Mouse (Mus musculus) layer of hippocampus, adult 11-12 months (tissue): Measurements from ENCODE around the gene Gm5798.
"Not testable (repeated sequence)": the region's sequence is repeated elsewhere in the genome, so short reads cannot be mapped to it uniquely, and the experiment has no call there.

ENCODE experiments used
- DNase-seq: peaks from one replicate; pipeline ENCODE4 v3.0.0; 2022; ENCODE audit warnings: low spot score

Gene Gm5798

DNA sequence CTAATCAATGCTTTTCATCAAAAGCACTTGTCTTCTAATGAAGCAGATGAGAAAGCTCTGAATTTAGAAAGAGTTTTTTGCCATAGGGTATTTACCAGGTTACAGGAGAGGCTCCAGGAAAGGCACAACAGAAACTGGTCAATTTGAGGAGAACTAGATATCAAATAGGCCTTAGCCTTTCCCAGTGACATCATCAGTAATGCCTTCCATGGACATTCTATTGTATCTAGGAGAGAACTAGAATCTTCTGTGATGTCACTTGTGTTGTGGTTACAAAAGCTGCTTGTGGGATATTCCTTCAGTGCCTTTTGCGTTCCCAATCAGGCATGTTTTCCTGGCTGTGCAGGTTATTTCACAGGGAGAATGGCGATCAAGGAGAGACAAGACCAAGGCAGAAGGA, at the start of gene Gm5798:
TSS of gene Gm5798 (plus strand) at position 301 of the 400 bp plus-strand sequence.
- DNase-seq, result not testable (repeated sequence)

DNA sequence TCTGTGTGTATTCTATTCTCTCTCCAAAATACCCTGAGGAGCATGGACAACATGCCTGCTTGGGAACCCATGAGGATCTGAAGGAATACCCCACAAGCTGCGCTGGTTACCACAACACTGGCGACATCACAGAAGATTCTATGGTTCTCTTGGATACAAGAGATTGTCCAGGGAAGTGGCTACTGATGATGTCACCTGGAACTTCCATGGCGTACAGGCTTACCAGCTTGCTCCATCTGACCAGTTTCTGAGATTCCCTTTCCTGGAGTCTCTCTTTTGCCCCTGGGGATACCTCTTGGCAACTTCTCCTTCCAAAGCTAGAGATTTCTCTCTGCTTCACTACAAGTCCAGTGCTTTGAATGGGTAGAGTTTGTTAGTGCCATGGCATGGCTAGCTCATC, 37.9 kb downstream of the Gm5798 start, which contains the start of gene Gm7945:
TSS of gene Gm7945 (minus strand) at position 101 of the 400 bp plus-strand sequence.
- DNase-seq, result not testable (repeated sequence)
